Mouse (Mus musculus) testis, postnatal 10 days (tissue): ENCODE measurements around the gene Rcvrn.
A peak's percentile ranks its signal among the peaks of the same experiment; 100 is the strongest.

Experiments used
- DNase-seq: peaks from one replicate; pipeline ENCODE4 v3.0.0; 2021; ENCODE audit warnings: low spot score

Gene Rcvrn

GRCm38 (mm10) chr11:67694703-67695376 lies at the start of gene Rcvrn:
Rcvrn (plus strand) TSS chr11:67695326.
- DNase-seq = no peak

- DNase-seq = peak; percentile 91
Observed at GRCm38 (mm10) chr11:67647745-67648144, 47.4 kb upstream of the Rcvrn start.

GRCm38 (mm10) chr11:67648651-67649407 lies 46.3 kb upstream of the Rcvrn start:
- DNase-seq = peak; percentile 71

GRCm38 (mm10) chr11:67649971-67650707 lies 45.0 kb upstream of the Rcvrn start:
- DNase-seq = no peak

- no peak for DNase-seq
Observed at GRCm38 (mm10) chr11:67651731-67652130, 43.4 kb upstream of the Rcvrn start.

- DNase-seq = peak; percentile 59
Observed at GRCm38 (mm10) chr11:67652194-67652892, 42.8 kb upstream of the Rcvrn start.

GRCm38 (mm10) chr11:67652893-67653255 lies 42.3 kb upstream of the Rcvrn start:
- DNase-seq = no peak

GRCm38 (mm10) chr11:67653521-67654090 lies 41.5 kb upstream of the Rcvrn start:
- no peak for DNase-seq

GRCm38 (mm10) chr11:67654514-67654913 lies 40.6 kb upstream of the Rcvrn start:
- DNase-seq = no peak

- peak; percentile 62 for DNase-seq
Observed at GRCm38 (mm10) chr11:67655236-67655959, 39.7 kb upstream of the Rcvrn start.

GRCm38 (mm10) chr11:67656366-67656765 lies 38.8 kb upstream of the Rcvrn start:
- DNase-seq = no peak

- DNase-seq = no peak
Observed at GRCm38 (mm10) chr11:67656811-67657210, 38.3 kb upstream of the Rcvrn start.

GRCm38 (mm10) chr11:67657685-67658382 lies 37.3 kb upstream of the Rcvrn start:
- no peak for DNase-seq

GRCm38 (mm10) chr11:67661465-67661864 lies 33.7 kb upstream of the Rcvrn start:
- DNase-seq = no peak

- DNase-seq = no peak
Observed at GRCm38 (mm10) chr11:67663437-67663836, 31.7 kb upstream of the Rcvrn start.

- DNase-seq = no peak
Observed at GRCm38 (mm10) chr11:67664261-67664660, 30.9 kb upstream of the Rcvrn start.

- DNase-seq = no peak
Observed at GRCm38 (mm10) chr11:67664918-67665317, 30.2 kb upstream of the Rcvrn start.

- no peak for DNase-seq
Observed at GRCm38 (mm10) chr11:67666129-67666528, 29.0 kb upstream of the Rcvrn start.

GRCm38 (mm10) chr11:67667531-67668332 lies 27.4 kb upstream of the Rcvrn start:
- peak; percentile 90 for DNase-seq
